Mouse (Mus musculus) small intestine, adult 2 months (tissue): Measurements from ENCODE around the gene Zfp940. TPM values are rescaled to one million over a fixed set of nuclear protein-coding genes. Genes with fewer than 3 reads are reported as not detected.

Experiments used
- H3K27ac ChIP-seq: fragments of 200-500 bp; 2 replicates; pipeline ENCODE4 v1.5.1; 2012; ENCODE audit warnings: low read depth, low read length, control low read depth, inconsistent platforms; ENCODE audit not compliant: insufficient read depth
- H3K27me3 ChIP-seq: fragments of 200-500 bp; 2 replicates; pipeline ENCODE4 v1.6.1; 2012; ENCODE audit warnings: mild to moderate bottlenecking, moderate library complexity, low read length, inconsistent platforms; ENCODE audit not compliant: control insufficient read depth, insufficient read depth
- H3K36me3 ChIP-seq: fragments of 200-500 bp; 2 replicates; pipeline ENCODE4 v1.6.1; 2012; ENCODE audit warnings: mild to moderate bottlenecking, low read length, control low read depth, inconsistent platforms; ENCODE audit not compliant: control insufficient read depth, insufficient read depth
- H3K4me1 ChIP-seq: fragments of 200-500 bp; 2 replicates; pipeline ENCODE4 v1.6.1; 2012; ENCODE audit warnings: low read length, inconsistent platforms, mixed read lengths; ENCODE audit not compliant: control insufficient read depth, insufficient read depth, insufficient read length
- H3K4me3 ChIP-seq: fragments of 200-500 bp; 2 replicates; pipeline ENCODE4 v1.5.1; 2012; ENCODE audit warnings: low read depth, mild to moderate bottlenecking, control low read depth, inconsistent platforms, low read length, moderate library complexity
- CTCF ChIP-seq: fragments of 200-500 bp; IDR thresholded peaks from 2 replicates; pipeline ENCODE4 v1.5.1; 2012; ENCODE audit warnings: low read depth, mild to moderate bottlenecking, control low read depth, inconsistent platforms, low read length, moderate library complexity, mixed read lengths; ENCODE audit not compliant: insufficient replicate concordance, insufficient read length; ENCODE audit errors: extremely low read depth
- POLR2A ChIP-seq: fragments of 200-500 bp; IDR thresholded peaks from 2 replicates; pipeline ENCODE4 v1.6.1; 2012; ENCODE audit warnings: low read depth, mild to moderate bottlenecking, control low read depth, inconsistent platforms, low read length, moderate library complexity
- WGBS: fragments of 180-500 bp; shearing (Covaris S2); methylation state at CpG from one replicate; pipeline ENCODE4 v1.1.7; 2018; 5-methylcytosine and 5-hydroxymethylcytosine counted together
- polyA plus RNA-seq: library from polyadenylated mRNA; depleted of rRNA; stranded (reverse); fragments of >200 nt; gene quantifications from 2 replicates; pipeline ENCODE4 v1.2.3, GENCODE M21; 2012; rRNA removed

The Zfp940 gene
- polyA plus RNA-seq, 1 experiment, result 0.06 TPM

GRCm38 (mm10) chr7:29807046-29807445 is 46.4 kb downstream of the Zfp940 start:
- 84% methylated on average over 5 of the region's 5 CpGs for WGBS
- no peak for TF ChIP-seq POLR2A
- no peak for TF ChIP-seq CTCF

GRCm38 (mm10) chr7:29792906-29793305 is 60.6 kb downstream of the Zfp940 start:
- no peak for TF ChIP-seq POLR2A
- TF ChIP-seq CTCF, result no peak
- no peaks in the 10 kb centered on the region for H3K27me3 ChIP-seq
- H3K36me3 ChIP-seq, result no peaks in the 10 kb centered on the region
- H3K4me3 ChIP-seq, result no peak overlapping the region
- H3K4me1 ChIP-seq, result no peaks in the 10 kb centered on the region
- 54% methylated on average over 27 of the region's 27 CpGs for WGBS
- H3K27ac ChIP-seq, result no peak overlapping the region

More at GRCm38 (mm10) chr7:29807046-29807445, 46.4 kb downstream of the Zfp940 start:
- Histone ChIP-seq H3K4me1 (no peaks in the 10 kb centered on the region), H3K27ac (no peak overlapping the region), H3K4me3 (no peak overlapping the region), H3K27me3 (no peaks in the 10 kb centered on the region), H3K36me3 (no peaks in the 10 kb centered on the region)

GRCm38 (mm10) chr7:29785888-29786287 is 67.6 kb downstream of the Zfp940 start:
- Histone ChIP-seq H3K4me3 (peak overlapping the region; percentile 8), H3K27me3 (no peaks in the 10 kb centered on the region), H3K4me1 (peaks cover 3% of the 10 kb centered on the region; the same call in 1 of the 2 replicates), H3K36me3 (no peaks in the 10 kb centered on the region), H3K27ac (no peak overlapping the region)
- TF ChIP-seq POLR2A (no peak), CTCF (no peak)
- 86% methylated on average over 5 of the region's 5 CpGs for WGBS

- no peak overlapping the region for H3K27ac ChIP-seq
- no peaks in the 10 kb centered on the region for H3K36me3 ChIP-seq
- no peak overlapping the region for H3K4me3 ChIP-seq
- no peaks in the 10 kb centered on the region for H3K27me3 ChIP-seq
- no peak for TF ChIP-seq CTCF
- TF ChIP-seq POLR2A, result no peak
- peaks cover 3% of the 10 kb centered on the region; the same call in 1 of the 2 replicates for H3K4me1 ChIP-seq
- WGBS, result 75% methylated on average over 8 of the region's 8 CpGs
Measured at GRCm38 (mm10) chr7:29785023-29785422, 68.4 kb downstream of the Zfp940 start.

- H3K4me3 ChIP-seq, result peak within 1 kb of the TSS; percentile 91
- 1% methylated on average over 45 of the region's 45 CpGs for WGBS
- H3K27ac ChIP-seq, result no peak within 1 kb of the TSS
- H3K27me3 ChIP-seq, result no peaks in the 10 kb centered on the region
- TF ChIP-seq POLR2A (no peak), CTCF (no peak)
- H3K4me1 ChIP-seq, result peaks cover 3% of the 10 kb centered on the region; the same call in 1 of the 2 replicates
- H3K36me3 ChIP-seq, result peaks cover 2% of the 10 kb centered on the region
Measured at GRCm38 (mm10) chr7:29783871-29784551, 69.5 kb downstream of the Zfp940 start, which contains the start of gene Zfp30. TSS of gene Zfp30 (plus strand) at chr7:29783998.

Other genes with a start within 250 kb of the Zfp940 start
- not detected in 2 replicates for gene Catsperg2, start 126.6 kb downstream of the Zfp940 start, polyA plus RNA-seq
- 1.0 and 1.8 TPM in 2 replicates for gene Zfp84, start 85.1 kb downstream of the Zfp940 start, polyA plus RNA-seq
- 0.32 and 0.52 TPM in 2 replicates for gene Zfp30, start 69.7 kb downstream of the Zfp940 start, polyA plus RNA-seq
- gene Zfp790, start 37.6 kb downstream of the Zfp940 start, polyA plus RNA-seq, result 0.43 and 0.86 TPM in 2 replicates
- gene Zfp420, start 6.3 kb upstream of the Zfp940 start, polyA plus RNA-seq, result 0.13 and 0.18 TPM in 2 replicates
- 0.69 and 0.81 TPM in 2 replicates for gene Zfp27, start 52.9 kb upstream of the Zfp940 start, polyA plus RNA-seq
- 0.04 and 0.14 TPM in 2 replicates for gene Zfp383, start 54.6 kb upstream of the Zfp940 start, polyA plus RNA-seq
- 0.38 and 2.7 TPM in 2 replicates for gene Zfp74, start 100.4 kb upstream of the Zfp940 start, polyA plus RNA-seq
- 1.3 and 2.3 TPM in 2 replicates for gene Zfp568, start 130.3 kb upstream of the Zfp940 start, polyA plus RNA-seq
- gene Zfp14, start 197.7 kb upstream of the Zfp940 start, polyA plus RNA-seq, result 0.58 and 0.62 TPM in 2 replicates
- 0.23 and 0.25 TPM in 2 replicates for gene Zfp82, start 219.2 kb upstream of the Zfp940 start, polyA plus RNA-seq
- gene Gm26920, start 236.7 kb upstream of the Zfp940 start, polyA plus RNA-seq, result 0.06 TPM in 1 of 2 replicates, not detected in the other
- gene Zfp566, start 236.9 kb upstream of the Zfp940 start, polyA plus RNA-seq, result 0.11 and 0.95 TPM in 2 replicates
- gene Zfp260, start 241.1 kb upstream of the Zfp940 start, polyA plus RNA-seq, result 2.6 and 7.1 TPM in 2 replicates